Mouse (Mus musculus) CH12.LX (cell line): ENCODE measurements around the gene Sept10.

ENCODE experiments used
- CTCF ChIP-seq, 2 experiments: IDR thresholded peaks in 1 of 2; conservative IDR thresholded peaks in 1 of 2; 2 replicates each; pipeline ENCODE4 v1.5.1; 2011 to 2012; ENCODE audit warnings: low read depth in 2 of 2, low read length in 2 of 2, improper control_type of control experiment in 1 of 2, inconsistent platforms in 1 of 2, mild to moderate bottlenecking in 1 of 2, moderate library complexity in 1 of 2
- EP300 ChIP-seq: IDR thresholded peaks from 2 replicates; pipeline ENCODE4 v1.6.1; 2011; ENCODE audit warnings: low read length, improper control_type of control experiment
- HCFC1 ChIP-seq: IDR thresholded peaks from 2 replicates; pipeline ENCODE4 v1.6.1; 2012; ENCODE audit warnings: low read depth, mild to moderate bottlenecking, inconsistent platforms, low read length, improper control_type of control experiment
- MAX ChIP-seq: IDR thresholded peaks from 2 replicates; pipeline ENCODE4 v1.6.1; 2011; ENCODE audit warnings: low read length, improper control_type of control experiment
- MYC ChIP-seq: IDR thresholded peaks from 2 replicates; pipeline ENCODE4 v1.6.1; 2011; ENCODE audit warnings: low read depth, mild to moderate bottlenecking, improper control_type of control experiment, low read length
- PAX5 ChIP-seq: IDR thresholded peaks from 2 replicates; pipeline ENCODE4 v1.6.1; 2012; ENCODE audit warnings: low read length, inconsistent platforms, mixed read lengths
- POLR2A ChIP-seq: IDR thresholded peaks from 2 replicates; pipeline ENCODE4 v1.6.1; 2011; ENCODE audit warnings: low read depth, mild to moderate bottlenecking, improper control_type of control experiment, low read length
- POLR2AphosphoS2 ChIP-seq: IDR thresholded peaks from 2 replicates; pipeline ENCODE4 v1.6.1; 2011; ENCODE audit warnings: low read depth, low read length, improper control_type of control experiment
- SMC3 ChIP-seq: IDR thresholded peaks from 2 replicates; pipeline ENCODE4 v1.6.1; 2011; ENCODE audit warnings: low read depth, low read length, improper control_type of control experiment
- TCF12 ChIP-seq: IDR thresholded peaks from 2 replicates; pipeline ENCODE4 v1.6.1; 2014; ENCODE audit warnings: low read depth, mild to moderate bottlenecking, inconsistent platforms, low read length, improper control_type of control experiment
- ZKSCAN1 ChIP-seq: IDR thresholded peaks from 2 replicates; pipeline ENCODE4 v1.6.1; 2012; ENCODE audit warnings: low read depth, inconsistent platforms, low read length, improper control_type of control experiment, borderline replicate concordance

- TF ChIP-seq POLR2A: no peak
- no peak for TF ChIP-seq PAX5
- TF ChIP-seq SMC3: no peak
- no peak for TF ChIP-seq CTCF (conservative IDR thresholded peaks at IDR 0.05 in 1 of 2, IDR thresholded peaks at IDR 0.05 in 1 of 2; ENCODE audit: low read depth in 2 of 2, low read length in 2 of 2)
- no peak for TF ChIP-seq MAX
- no peak for TF ChIP-seq HCFC1
- no peak for TF ChIP-seq POLR2AphosphoS2
- TF ChIP-seq TCF12: no peak
- TF ChIP-seq EP300: no peak
- TF ChIP-seq MYC: no peak
- TF ChIP-seq ZKSCAN1: no peak
Measured at GRCm38 (mm10) chr10:59112755-59113154, 108.9 kb downstream of the Sept10 start.
